Mouse (Mus musculus): ENCODE results near the gene Scamp1. TPM values are rescaled to one million over a fixed set of nuclear protein-coding genes. Genes with fewer than 3 reads are reported as not detected.

Gene Scamp1
- polyA plus RNA-seq, 1 experiment from 2014 or later, result 20.4 TPM

- no peak for ATAC-seq (ENCODE audit: extremely low read depth, insufficient number of reproducible peaks, low FRiP score, low TSS enrichment)
- Histone ChIP-seq H3K9me3 (no peaks in the 10 kb centered on the region), H3K36me3 (peaks cover 5% of the 10 kb centered on the region; the same call in 1 of the 2 replicates), H3K9ac (no peak overlapping the region), H3K27ac (replicated peaks) (no peak overlapping the region), H3K4me2 (no peak overlapping the region), H3K4me3 (no peak overlapping the region), H3K4me1 (peaks cover 14% of the 10 kb centered on the region), H3K27me3 (replicated peaks) (no peaks in the 10 kb centered on the region)
- 78% methylated on average over 3 of the region's 3 CpGs for WGBS
These were observed 31.4 kb downstream of the Scamp1 start for GRCm38 (mm10) chr13:94254286-94254685.

DNA sequence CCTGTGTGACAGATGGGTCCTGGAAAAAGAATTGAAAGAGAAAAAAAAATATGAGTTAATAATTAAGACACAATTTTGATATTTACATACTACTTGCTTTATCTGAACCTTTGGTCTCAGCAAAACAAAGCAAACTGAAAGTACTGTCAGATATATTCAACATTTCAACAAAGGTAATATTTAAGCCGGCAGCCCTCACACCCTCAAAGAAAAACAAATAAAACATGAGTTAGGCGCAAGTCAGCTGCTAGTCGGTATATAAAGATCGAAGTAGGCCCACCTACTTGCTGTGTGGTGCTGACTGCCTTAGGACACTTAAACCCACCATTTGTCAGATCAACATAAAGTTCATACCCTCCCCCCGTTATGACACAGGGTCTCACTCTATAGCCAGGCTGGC is 32.6 kb downstream of the Scamp1 start:
- Histone ChIP-seq H3K4me3 (no peak overlapping the region), H3K27me3 (replicated peaks) (no peaks in the 10 kb centered on the region), H3K9me3 (no peaks in the 10 kb centered on the region), H3K27ac (replicated peaks) (no peak overlapping the region), H3K36me3 (peaks cover 5% of the 10 kb centered on the region; the same call in 1 of the 2 replicates), H3K4me2 (no peak overlapping the region), H3K4me1 (peaks cover 8% of the 10 kb centered on the region), H3K9ac (no peak overlapping the region)
- WGBS, result 84% methylated on average over 5 of the region's 5 CpGs
- ATAC-seq (ENCODE audit: extremely low read depth, insufficient number of reproducible peaks, low FRiP score, low TSS enrichment), result no peak

DNA sequence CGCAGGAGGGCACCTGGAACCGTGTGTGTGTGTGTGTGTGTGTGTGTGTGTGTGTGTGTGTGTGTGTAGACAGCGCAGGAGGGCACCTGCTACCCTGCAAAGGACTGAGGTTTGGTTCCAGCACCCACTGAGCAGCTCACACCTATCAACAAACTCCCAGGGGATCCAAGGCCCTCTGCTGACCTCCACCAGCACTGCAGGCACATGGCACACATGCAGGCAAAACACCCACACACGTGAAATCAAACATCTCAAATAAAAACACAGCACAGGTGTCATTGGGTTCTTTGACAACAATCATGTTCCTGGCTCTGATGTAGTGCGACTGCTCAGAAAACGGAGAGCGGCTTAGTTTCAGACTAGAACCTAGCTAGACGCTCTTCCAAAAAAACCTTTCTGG is 34.9 kb downstream of the Scamp1 start:
- 88% methylated on average over 6 of the region's 8 CpGs for WGBS
- no peak for ATAC-seq (ENCODE audit: extremely low read depth, insufficient number of reproducible peaks, low FRiP score, low TSS enrichment)
- Histone ChIP-seq H3K9me3 (no peaks in the 10 kb centered on the region), H3K4me2 (no peak overlapping the region), H3K36me3 (peaks cover 5% of the 10 kb centered on the region; the same call in 1 of the 2 replicates), H3K4me3 (no peak overlapping the region), H3K9ac (no peak overlapping the region), H3K4me1 (peaks cover 5% of the 10 kb centered on the region; the same call in 1 of the 2 replicates), H3K27ac (replicated peaks) (no peak overlapping the region), H3K27me3 (replicated peaks) (no peaks in the 10 kb centered on the region)

DNA sequence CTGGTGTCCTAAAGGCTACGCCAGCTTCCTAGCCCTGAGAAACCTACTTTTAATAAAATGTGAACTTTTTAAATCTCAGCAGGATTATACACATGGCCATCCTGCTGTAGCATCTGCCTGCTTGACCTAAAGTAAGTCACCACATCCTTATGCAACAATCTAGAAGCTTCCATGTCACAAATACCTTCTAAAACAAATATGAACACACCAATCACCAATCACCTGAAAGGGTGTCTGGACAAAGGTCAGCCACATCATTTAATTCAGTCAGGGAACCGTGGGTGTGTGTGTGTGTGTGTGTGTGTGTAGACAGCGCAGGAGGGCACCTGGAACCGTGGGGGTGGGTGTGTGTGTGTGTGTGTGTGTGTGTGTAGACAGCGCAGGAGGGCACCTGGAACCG is 35.5 kb downstream of the Scamp1 start:
- Histone ChIP-seq H3K36me3 (peaks cover 5% of the 10 kb centered on the region; the same call in 1 of the 2 replicates), H3K27ac (replicated peaks) (no peak overlapping the region), H3K9ac (no peak overlapping the region), H3K27me3 (replicated peaks) (no peaks in the 10 kb centered on the region), H3K9me3 (no peaks in the 10 kb centered on the region), H3K4me2 (no peak overlapping the region), H3K4me3 (no peak overlapping the region), H3K4me1 (peaks cover 5% of the 10 kb centered on the region; the same call in 1 of the 2 replicates)
- 83% methylated on average over 4 of the region's 6 CpGs for WGBS
- ATAC-seq (ENCODE audit: extremely low read depth, insufficient number of reproducible peaks, low FRiP score, low TSS enrichment), result no peak

DNA sequence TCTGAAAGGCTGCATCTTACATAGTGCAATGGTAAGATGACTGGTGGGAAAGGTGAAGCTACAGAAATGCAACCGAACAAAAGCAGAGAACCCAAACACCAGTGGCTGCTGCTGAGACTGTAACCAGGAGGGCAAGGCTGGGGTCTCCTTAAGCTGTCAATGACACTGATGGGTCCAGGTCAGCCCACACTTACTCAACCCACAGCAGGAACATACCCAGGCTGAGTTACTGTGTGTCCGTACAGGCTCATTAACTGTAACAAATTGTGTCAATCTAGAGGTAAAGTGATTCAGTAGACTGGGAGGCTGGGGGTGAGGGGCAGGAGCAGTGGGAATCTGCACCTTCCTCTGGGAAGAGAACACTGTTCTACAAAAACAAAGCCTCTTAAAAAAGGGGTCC is 42.8 kb downstream of the Scamp1 start:
- Histone ChIP-seq H3K4me3 (no peak overlapping the region), H3K27ac (replicated peaks) (no peak overlapping the region), H3K4me1 (peaks cover 5% of the 10 kb centered on the region; the same call in 1 of the 2 replicates), H3K27me3 (replicated peaks) (no peaks in the 10 kb centered on the region), H3K4me2 (no peak overlapping the region), H3K9me3 (no peaks in the 10 kb centered on the region), H3K36me3 (no peaks in the 10 kb centered on the region), H3K9ac (no peak overlapping the region)
- no peak for ATAC-seq (ENCODE audit: extremely low read depth, insufficient number of reproducible peaks, low FRiP score, low TSS enrichment)
- 64% methylated on average over 2 of the region's 2 CpGs for WGBS

DNA sequence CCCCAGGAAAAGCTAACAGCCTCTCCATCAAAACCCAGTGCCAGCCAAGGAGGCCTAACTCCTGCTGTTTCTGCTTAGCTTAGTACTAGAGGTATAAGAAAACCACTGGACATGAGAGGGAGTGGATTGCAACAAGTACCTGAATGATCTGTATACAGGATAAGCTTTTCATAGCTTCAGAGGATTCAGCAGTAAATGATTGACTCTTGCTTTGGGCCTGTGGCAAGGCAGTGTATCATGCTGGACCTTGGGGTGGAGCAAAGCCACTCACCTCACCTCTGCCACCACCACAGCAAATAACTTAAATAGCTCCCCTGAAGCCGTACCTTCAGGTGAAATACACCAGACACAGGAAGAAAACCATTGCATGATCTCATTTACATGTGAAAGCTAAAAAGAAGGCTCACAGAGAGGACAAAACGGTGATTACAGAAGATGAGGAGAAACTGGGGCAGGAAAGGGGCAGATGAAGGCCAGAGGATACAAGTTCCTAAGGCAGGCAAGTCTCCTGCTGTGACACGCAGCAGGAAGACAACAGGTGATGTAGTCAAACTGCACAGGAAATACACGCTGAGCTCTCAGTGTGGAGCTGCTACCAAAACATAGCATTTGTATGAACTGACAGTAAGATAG is 43.6 kb downstream of the Scamp1 start:
- Histone ChIP-seq H3K36me3 (no peaks in the 10 kb centered on the region), H3K4me1 (peaks cover 2% of the 10 kb centered on the region; the same call in 1 of the 2 replicates), H3K27me3 (replicated peaks) (no peaks in the 10 kb centered on the region), H3K9me3 (no peaks in the 10 kb centered on the region), H3K4me3 (no peak overlapping the region), H3K4me2 (no peak overlapping the region), H3K9ac (no peak overlapping the region), H3K27ac (replicated peaks) (no peak overlapping the region)
- no peak for ATAC-seq (ENCODE audit: extremely low read depth, insufficient number of reproducible peaks, low FRiP score, low TSS enrichment)
- WGBS, result 61% methylated on average over 4 of the region's 4 CpGs

DNA sequence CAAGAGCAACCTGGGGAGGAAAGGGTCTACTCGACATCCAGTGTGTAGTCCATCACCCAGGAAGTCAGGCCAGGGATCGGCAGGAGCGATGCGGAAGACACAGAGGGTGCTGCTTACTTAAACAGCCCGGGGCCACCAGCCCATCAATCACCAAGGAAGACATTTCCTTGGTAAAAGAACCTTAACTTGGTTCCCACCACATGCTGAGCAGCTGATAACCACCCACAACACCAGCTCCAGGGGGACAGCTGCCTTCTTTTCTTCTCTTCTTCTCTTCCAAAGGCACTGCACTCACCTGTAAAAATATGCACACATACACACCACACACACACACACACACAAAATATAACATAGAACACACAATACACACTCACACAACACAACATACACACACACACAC is 44.8 kb downstream of the Scamp1 start:
- Histone ChIP-seq H3K9ac (no peak overlapping the region), H3K27ac (replicated peaks) (no peak overlapping the region), H3K4me2 (no peak overlapping the region), H3K4me1 (no peaks in the 10 kb centered on the region), H3K9me3 (no peaks in the 10 kb centered on the region), H3K4me3 (no peak overlapping the region), H3K27me3 (replicated peaks) (no peaks in the 10 kb centered on the region), H3K36me3 (no peaks in the 10 kb centered on the region)
- 38% methylated on average over 5 of the region's 5 CpGs for WGBS
- ATAC-seq (ENCODE audit: extremely low read depth, insufficient number of reproducible peaks, low FRiP score, low TSS enrichment), result no peak

DNA sequence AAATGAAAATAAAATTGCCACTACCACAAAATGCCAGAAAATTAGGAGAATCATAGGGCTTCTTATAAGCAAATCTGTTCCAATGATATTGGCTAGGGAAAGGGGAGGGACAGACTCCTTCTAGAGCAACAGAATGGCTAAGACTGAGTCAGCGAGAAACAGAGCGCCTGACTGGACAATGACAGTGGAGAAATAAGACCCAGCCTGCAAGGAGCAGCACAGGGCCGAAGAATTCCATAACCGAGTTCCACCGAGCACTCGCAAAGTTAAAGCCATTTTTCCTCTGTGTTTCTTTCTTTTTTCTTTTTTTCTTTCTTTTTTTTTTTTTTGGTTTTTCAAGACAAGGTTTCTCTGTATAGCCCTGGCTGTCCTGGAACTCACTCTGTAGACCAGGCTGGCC is 45.5 kb downstream of the Scamp1 start:
- H3K9me3 ChIP-seq, result no peaks in the 10 kb centered on the region
- H3K27me3 ChIP-seq (replicated peaks), result no peaks in the 10 kb centered on the region
- 83% methylated on average over 6 of the region's 6 CpGs for WGBS
- no peak for ATAC-seq (ENCODE audit: extremely low read depth, insufficient number of reproducible peaks, low FRiP score, low TSS enrichment)
- no peak overlapping the region for H3K4me3 ChIP-seq
- H3K4me1 ChIP-seq, result no peaks in the 10 kb centered on the region
- H3K27ac ChIP-seq (replicated peaks), result no peak overlapping the region
- no peak overlapping the region for H3K4me2 ChIP-seq
- H3K36me3 ChIP-seq, result no peaks in the 10 kb centered on the region
- no peak overlapping the region for H3K9ac ChIP-seq

GRCm38 (mm10) chr13:94239488-94239887 is 46.2 kb downstream of the Scamp1 start:
- 51% methylated on average over 4 of the region's 4 CpGs for WGBS
- H3K4me1 ChIP-seq, result no peaks in the 10 kb centered on the region
- H3K27me3 ChIP-seq (replicated peaks), result no peaks in the 10 kb centered on the region
- no peaks in the 10 kb centered on the region for H3K9me3 ChIP-seq
- H3K36me3 ChIP-seq, result no peaks in the 10 kb centered on the region
- no peak overlapping the region for H3K27ac ChIP-seq (replicated peaks)
- H3K4me3 ChIP-seq, result no peak overlapping the region
- H3K4me2 ChIP-seq, result no peak overlapping the region
- H3K9ac ChIP-seq, result no peak overlapping the region
- no peak for ATAC-seq (ENCODE audit: extremely low read depth, insufficient number of reproducible peaks, low FRiP score, low TSS enrichment)

DNA sequence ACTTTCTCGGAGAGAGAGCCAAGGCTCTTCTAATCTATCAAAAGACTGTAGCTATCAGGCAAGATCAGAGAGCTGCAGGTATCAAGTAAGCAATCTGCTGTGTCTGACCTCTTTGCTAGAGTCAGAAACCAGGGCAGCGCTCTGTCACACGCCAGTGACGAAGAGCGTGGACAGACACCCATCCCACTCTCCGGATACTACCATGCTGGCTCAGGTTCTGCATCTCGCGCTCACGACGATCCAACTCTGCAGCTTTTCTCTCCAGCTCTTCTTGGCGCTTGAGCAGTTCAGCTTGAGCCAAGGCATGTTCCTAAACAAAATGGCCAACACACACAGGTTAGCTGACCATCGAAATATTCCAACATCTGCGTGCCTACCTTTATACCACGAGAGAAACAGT is 53.8 kb downstream of the Scamp1 start:
- Histone ChIP-seq H3K27ac (replicated peaks) (no peak overlapping the region), H3K4me2 (no peak overlapping the region), H3K4me3 (no peak overlapping the region), H3K4me1 (no peaks in the 10 kb centered on the region), H3K27me3 (replicated peaks) (no peaks in the 10 kb centered on the region), H3K36me3 (peaks cover 34% of the 10 kb centered on the region), H3K9me3 (no peaks in the 10 kb centered on the region), H3K9ac (no peak overlapping the region)
- WGBS, result 78% methylated on average over 14 of the region's 14 CpGs
- ATAC-seq (ENCODE audit: extremely low read depth, insufficient number of reproducible peaks, low FRiP score, low TSS enrichment), result no peak

DNA sequence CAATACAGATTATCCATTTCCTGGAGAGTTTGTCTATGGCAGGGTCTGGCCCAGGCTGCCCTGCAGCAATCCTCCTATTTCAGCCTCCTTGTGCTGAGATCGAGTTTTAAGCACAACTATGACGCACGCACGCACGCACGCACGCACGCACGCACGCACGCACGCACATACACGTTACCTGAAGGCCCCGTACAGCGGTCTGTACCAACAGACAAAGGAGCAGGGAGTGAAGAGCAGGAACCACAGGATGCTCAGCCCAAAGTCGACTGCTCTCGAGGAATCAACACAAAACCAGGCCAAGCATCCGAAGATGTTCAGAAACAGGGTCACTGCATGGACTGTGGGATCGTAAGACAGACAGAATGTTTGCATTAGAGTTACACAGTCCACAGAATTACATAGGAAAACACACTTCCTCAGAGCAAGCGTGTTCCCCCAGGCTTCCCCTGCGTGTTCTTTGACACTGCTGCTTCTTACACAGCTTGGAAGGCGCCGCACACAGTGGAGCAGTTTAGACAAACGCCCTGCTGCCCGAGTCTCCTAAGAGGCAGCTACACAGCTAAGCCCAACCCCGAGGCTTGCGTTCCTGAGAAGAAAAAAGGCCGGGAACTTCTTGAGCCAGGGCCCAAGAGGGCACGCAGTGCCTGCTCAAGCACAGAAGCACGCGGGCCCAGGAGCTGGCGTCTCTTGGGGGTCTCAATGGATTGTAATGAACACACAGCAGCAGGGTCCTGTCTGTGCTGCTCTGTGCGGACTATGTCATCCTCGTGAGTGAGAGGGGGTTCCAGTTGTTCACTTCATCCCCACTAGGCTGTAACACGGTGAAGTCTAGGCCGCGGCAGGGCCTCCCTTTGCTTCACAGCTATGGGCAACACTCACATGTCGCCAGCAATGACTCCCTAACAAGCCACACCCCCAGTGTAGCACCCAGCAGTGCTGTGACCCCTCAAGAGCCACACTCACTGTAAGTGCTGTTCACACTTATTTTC is 60.6 kb downstream of the Scamp1 start:
- Histone ChIP-seq H3K4me1 (no peaks in the 10 kb centered on the region), H3K27ac (replicated peaks) (no peak overlapping the region), H3K36me3 (peaks cover 48% of the 10 kb centered on the region), H3K9me3 (no peaks in the 10 kb centered on the region), H3K9ac (no peak overlapping the region), H3K4me3 (no peak overlapping the region), H3K27me3 (replicated peaks) (no peaks in the 10 kb centered on the region), H3K4me2 (no peak overlapping the region)
- 92% methylated on average over 38 of the region's 38 CpGs for WGBS
- ATAC-seq (ENCODE audit: extremely low read depth, insufficient number of reproducible peaks, low FRiP score, low TSS enrichment), result no peak

Measured in heart, embryonic 13.5 days (tissue).